ENCODE assay signal across 8 mouse cellular contexts in the genomic region with DNA sequence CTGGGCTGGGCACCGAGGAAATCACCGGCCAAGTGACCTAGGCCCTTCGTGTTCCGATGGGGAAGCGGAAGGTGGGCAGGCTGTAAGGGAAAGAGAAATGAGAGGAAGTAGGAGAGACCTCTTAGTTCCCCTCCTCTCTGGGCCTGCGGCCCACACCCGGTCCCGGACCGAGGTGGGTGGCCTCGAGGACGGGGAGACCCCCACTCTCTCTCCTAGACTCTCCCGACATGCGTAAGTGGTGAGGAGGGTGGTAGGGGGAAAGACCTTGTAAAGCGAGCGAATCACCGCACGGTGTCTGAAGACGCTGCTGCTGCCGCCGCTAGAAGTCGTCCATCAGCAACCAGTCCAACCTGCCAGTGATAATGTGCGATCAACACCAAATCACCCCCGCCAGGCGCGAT. TPM values are rescaled to one million over a fixed set of nuclear protein-coding genes. Genes with fewer than 3 reads are reported as not detected.
DNase-seq lines count a peak whose midpoint lies in the region; ATAC-seq and TF ChIP-seq lines count a peak whose summit lies in the region.

No protein-coding gene starts in this region.

- peak overlapping the region; percentile 78 for H3K4me2 ChIP-seq in heart, embryonic 14.5 days (ENCODE audit: low read length)
- peak overlapping the region; percentile 71 for H3K4me2 ChIP-seq in liver, postnatal 0 days (ENCODE audit: low read depth, low read length)
- H3K4me2 ChIP-seq in stomach, embryonic 16.5 days (ENCODE audit: low read depth, low read length) = peak overlapping the region; percentile 81

- H3K27me3 ChIP-seq in heart, embryonic 14.5 days (ENCODE audit: control insufficient read depth, insufficient read depth, low read length) = peaks cover 26% of the 10 kb centered on the region
- peaks cover 53% of the 10 kb centered on the region for H3K27me3 ChIP-seq in liver, postnatal 0 days (ENCODE audit: insufficient read depth, low read length)
- peaks cover 42% of the 10 kb centered on the region; the same call in 1 of the 2 replicates for H3K27me3 ChIP-seq in stomach, embryonic 16.5 days (ENCODE audit: control insufficient read depth, insufficient read depth, low read length)

- no peaks in the 10 kb centered on the region for H3K36me3 ChIP-seq in heart, embryonic 14.5 days (ENCODE audit: control insufficient read depth, insufficient read depth, low read length)
- no peaks in the 10 kb centered on the region for H3K36me3 ChIP-seq in liver, postnatal 0 days (replicated peaks; ENCODE audit: insufficient read depth, low read length)
- no peaks in the 10 kb centered on the region for H3K36me3 ChIP-seq in stomach, embryonic 16.5 days (ENCODE audit: control insufficient read depth, insufficient read depth, low read length)

- no peak for DNase-seq in heart, adult 8-10 months (ENCODE audit: low spot score)
- DNase-seq in MN1 (ENCODE audit: low spot score) = peak; percentile 49
- DNase-seq in liver, postnatal 0 days = no peak
- DNase-seq in frontal cortex, postnatal 36 days (ENCODE audit: low spot score in 2 of 2) = no peak
- no peak for DNase-seq in ovary, postnatal 36 days (ENCODE audit: low spot score)

- H3K4me3 ChIP-seq in heart, embryonic 14.5 days (ENCODE audit: control insufficient read depth in 1 of 2, insufficient read depth in 1 of 2, low read depth in 1 of 2, low read length in 2 of 2) = peak overlapping the region; percentile 41 to 43
- H3K4me3 ChIP-seq in liver, postnatal 0 days (ENCODE audit: low read depth, low read length) = peak overlapping the region; percentile 46
- peak overlapping the region; percentile 43 for H3K4me3 ChIP-seq in stomach, embryonic 16.5 days (replicated peaks; ENCODE audit: low read length)

- peak overlapping the region; percentile 71 for H3K9ac ChIP-seq in heart, embryonic 14.5 days (ENCODE audit: low read length)
- peak overlapping the region; percentile 24 for H3K9ac ChIP-seq in liver, postnatal 0 days (replicated peaks)
- peak overlapping the region; percentile 64 for H3K9ac ChIP-seq in stomach, embryonic 16.5 days (ENCODE audit: low read length)

- TF ChIP-seq EP300 in liver, postnatal 0 days (IDR thresholded peaks at IDR 0.05; ENCODE audit: low read depth) = no peak

- peaks cover 13 to 20% of the 10 kb centered on the region in 2 experiments; a peak in 3 of 4 replicates for H3K4me1 ChIP-seq in heart, embryonic 14.5 days (ENCODE audit: control insufficient read depth in 2 of 2, insufficient read depth in 2 of 2, low read length in 2 of 2)
- H3K4me1 ChIP-seq in liver, postnatal 0 days (ENCODE audit: insufficient read depth) = 0 out of 2 replicates have a peak, but pooled peaks cover 6% of the 10 kb centered on the region
- H3K4me1 ChIP-seq in stomach, embryonic 16.5 days (ENCODE audit: control insufficient read depth, insufficient read depth, low read length) = 0 out of 2 replicates have a peak, but pooled peaks cover 13% of the 10 kb centered on the region

- no peak for TF ChIP-seq CTCF in liver, postnatal 0 days (IDR thresholded peaks at IDR 0.05; ENCODE audit: low read depth)

- ATAC-seq in heart, embryonic 14.5 days (ENCODE audit: insufficient number of reproducible peaks, insufficient read depth, low FRiP score, low read depth) = no peak
- peak; percentile 31 for ATAC-seq in granulocyte monocyte progenitor cell, adult 5-6 weeks (replicated peaks; ENCODE audit: poor library complexity, severe bottlenecking)
- ATAC-seq in liver, postnatal 0 days = no peak
- ATAC-seq in stomach, embryonic 16.5 days (ENCODE audit: insufficient read depth, low FRiP score) = no peak

- H3K9me3 ChIP-seq in heart, embryonic 14.5 days (ENCODE audit: control insufficient read depth, low read length) = no peaks in the 10 kb centered on the region
- H3K9me3 ChIP-seq in liver, postnatal 0 days (ENCODE audit: low read length) = no peaks in the 10 kb centered on the region
- H3K9me3 ChIP-seq in stomach, embryonic 16.5 days (replicated peaks; ENCODE audit: control insufficient read depth, low read length) = no peaks in the 10 kb centered on the region

- 6% methylated on average over 24 of the region's 25 CpGs for WGBS in heart, embryonic 14.5 days
- WGBS in liver, postnatal 0 days (ENCODE audit: insufficient replicate concordance) = 10% methylated on average over 24 of the region's 25 CpGs
- WGBS in stomach, embryonic 16.5 days = 4% methylated on average over 24 of the region's 25 CpGs

- H3K27ac ChIP-seq in heart, embryonic 14.5 days (replicated peaks in 1 of 2; ENCODE audit: control insufficient read depth in 1 of 2, insufficient read depth in 1 of 2, low read depth in 2 of 2, low read length in 2 of 2) = peak overlapping the region in 1 of 2 experiments; percentile 84; a peak in 3 of 4 replicates
- H3K27ac ChIP-seq in liver, postnatal 0 days (ENCODE audit: low read depth) = peak overlapping the region; percentile 73
- peak overlapping the region; percentile 74; the same call in 1 of the 2 replicates for H3K27ac ChIP-seq in stomach, embryonic 16.5 days (ENCODE audit: low read length)

RNA-seq across cellular contexts. Expression of a gene that starts 23.0 kb away (rescaled TPM):
- polyA plus RNA-seq in heart, embryonic 14.5 days (2014; fragmentation: Nextera tagmentation; extraction: Ambion mirVana) = 17.0 and 17.7 TPM in 2 replicates
- total RNA-seq in heart, adult 8-10 months (2022) = 10 to 100 TPM; 18.7 to 23.4 (median 20.5) TPM
- 36.0 and 55.0 TPM in 2 replicates for total RNA-seq in granulocyte monocyte progenitor cell, adult 5-6 weeks (2014; fragmentation: Nextera tagmentation)
- 30.6 and 32.7 TPM in 2 replicates for total RNA-seq in granulocyte monocyte progenitor cell, adult 5-6 weeks (2017)
- polyA plus RNA-seq in liver, postnatal 0 days (2015; fragmentation: Nextera tagmentation; extraction: Ambion mirVana) = 4.0 and 4.2 TPM in 2 replicates
- polyA plus RNA-seq in stomach, embryonic 16.5 days (2015; fragmentation: Nextera tagmentation; extraction: Ambion mirVana) = 11.1 and 13.9 TPM in 2 replicates
